Mouse (Mus musculus) myocyte (in vitro differentiated cells): ENCODE data around the gene Grifin.

Experiments
- CEBPB ChIP-seq: IDR thresholded peaks from 2 replicates; pipeline ENCODE4 v1.6.1; 2011; ENCODE audit warnings: mild to moderate bottlenecking, moderate library complexity; ENCODE audit not compliant: poor library complexity, insufficient read depth, severe bottlenecking
- E2F4 ChIP-seq: IDR thresholded peaks from one replicate; pipeline ENCODE4 v1.6.1; 2011; ENCODE audit warnings: mild to moderate bottlenecking, control low read depth, moderate library complexity; ENCODE audit not compliant: insufficient read depth
- MYOG ChIP-seq, 3 experiments: IDR thresholded peaks; one replicate each; pipeline ENCODE4 v1.6.1; 2011; ENCODE audit warnings: control low read depth in 2 of 3, low read depth in 2 of 3, mild to moderate bottlenecking in 2 of 3; ENCODE audit not compliant: insufficient read length in 2 of 3, control insufficient read depth in 1 of 3, insufficient read depth in 1 of 3
- POLR2A ChIP-seq: IDR thresholded peaks from one replicate; pipeline ENCODE4 v1.6.1; 2011; ENCODE audit warnings: low read depth, mild to moderate bottlenecking, control low read depth, moderate library complexity; ENCODE audit not compliant: insufficient read length
- REST ChIP-seq: IDR thresholded peaks from one replicate; pipeline ENCODE4 v1.6.1; 2011; ENCODE audit warnings: mild to moderate bottlenecking, control low read depth, moderate library complexity; ENCODE audit not compliant: insufficient read depth, insufficient read length
- SRF ChIP-seq: IDR thresholded peaks from one replicate; pipeline ENCODE4 v1.6.1; 2011; ENCODE audit warnings: low read depth; ENCODE audit not compliant: control insufficient read depth, insufficient read length
- USF1 ChIP-seq: IDR thresholded peaks from one replicate; pipeline ENCODE4 v1.6.1; 2011; ENCODE audit warnings: low read depth, mild to moderate bottlenecking, control low read depth, moderate library complexity

- TF ChIP-seq USF1 (no peak), REST (no peak), MYOG (IDR thresholded peaks at IDR 0.05; ENCODE audit: control insufficient read depth in 1 of 3, insufficient read depth in 1 of 3, insufficient read length in 2 of 3, low read depth in 2 of 3) (no peak), CEBPB (no peak), POLR2A (no peak), E2F4 (no peak), SRF (no peak)
Measured at GRCm38 (mm10) chr5:140605228-140605627, 40.4 kb upstream of the Grifin start.
